Mouse (Mus musculus) layer of hippocampus, postnatal 25 days (tissue): Measurements from ENCODE around the gene Gm45808. TPM values are rescaled to one million over a fixed set of nuclear protein-coding genes. Genes with fewer than 3 reads are reported as not detected.
"Not testable (repeated sequence)": the region's sequence is repeated elsewhere in the genome, so short reads cannot be mapped to it uniquely, and the experiment has no call there.

Experiments used
- DNase-seq, 2 experiments: peaks; one replicate each; pipeline ENCODE4 v3.0.0; 2022; ENCODE audit warnings: mixed read lengths in 2 of 2, low spot score in 1 of 2; ENCODE audit errors: extremely low spot score in 1 of 2
- total RNA-seq, 2 experiments: library from RNA; stranded (reverse); gene quantifications; 2 replicates each; pipeline ENCODE4 v1.2.3; 2021

Gene Gm45808
- total RNA-seq, result 1 to 10 TPM in 1 of 2 experiments, under 1 TPM in 1; 0.63 to 1.1 TPM

DNA sequence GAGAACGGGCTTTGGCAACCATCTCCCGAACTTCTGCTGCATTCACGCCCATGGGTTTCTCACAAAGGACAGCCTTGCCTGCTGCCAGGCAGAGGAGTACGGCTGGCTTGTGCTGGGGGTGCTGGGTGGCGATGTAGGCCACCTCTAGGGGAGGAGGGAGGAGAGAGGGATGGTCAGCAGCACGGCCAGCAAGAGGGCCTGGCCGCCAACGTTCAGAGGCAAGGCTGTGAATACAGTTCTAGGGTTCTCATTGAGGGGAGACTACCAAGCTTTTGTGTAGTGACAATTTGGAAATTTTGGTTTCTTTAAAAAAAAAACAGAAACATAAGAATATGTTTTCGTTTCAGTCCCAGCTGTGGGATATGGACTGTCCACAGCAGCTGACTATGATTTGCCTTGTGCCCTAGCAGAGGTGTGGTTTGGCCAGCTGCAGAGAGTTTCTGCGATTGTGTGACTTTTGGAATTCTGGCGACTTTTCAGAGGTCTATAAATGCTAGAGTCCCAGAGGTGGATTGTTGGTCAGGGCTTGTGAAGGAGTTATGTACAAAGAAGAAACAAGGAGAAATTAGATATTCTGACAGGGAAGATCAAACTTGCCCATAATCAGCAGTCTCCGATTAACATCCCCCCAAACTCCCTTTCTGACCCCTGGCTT lies at the start of gene Gm45808:
Gm45808 (minus strand) TSS at position 51 of the 655 bp plus-strand sequence.
- DNase-seq, result no peak

DNA sequence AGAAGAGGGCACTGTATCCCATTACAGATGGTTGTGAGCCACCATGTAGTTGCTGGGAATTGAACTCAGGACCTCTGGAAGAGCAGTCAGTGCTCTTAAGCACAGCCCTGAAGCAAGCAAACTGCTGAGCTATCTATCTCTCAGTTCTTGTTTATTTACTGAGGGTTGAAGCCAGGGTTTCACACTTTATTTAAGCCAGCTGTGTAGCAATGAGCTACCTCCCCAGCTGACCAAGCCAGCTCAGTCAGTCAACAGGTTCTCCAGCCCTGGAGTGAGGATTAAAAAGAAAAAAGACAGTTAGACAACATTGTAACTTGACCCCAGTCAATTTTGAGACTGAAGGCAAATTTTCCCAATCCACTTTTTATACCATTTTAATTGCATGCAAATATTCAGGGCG lies 49.1 kb upstream of the Gm45808 start:
- no peak for DNase-seq

DNA sequence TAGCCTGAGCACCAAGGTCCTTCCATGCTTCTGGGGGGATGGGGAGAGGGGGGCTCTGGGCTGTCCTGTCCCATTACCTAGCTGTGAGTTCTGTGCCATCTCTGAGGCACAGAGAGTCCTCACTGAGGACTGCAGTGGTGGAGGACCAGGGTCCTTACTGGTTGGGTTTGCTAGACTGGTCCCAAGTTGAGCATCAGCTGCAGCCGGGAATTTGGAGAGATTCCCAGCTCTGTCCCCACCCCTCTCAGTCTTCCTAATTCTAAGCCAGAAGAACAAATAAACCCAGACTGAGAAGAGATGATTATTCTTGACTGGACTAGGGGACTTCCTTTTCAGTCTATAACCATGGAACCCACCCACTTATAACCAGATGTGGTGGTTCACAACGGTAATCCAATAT lies 44.0 kb upstream of the Gm45808 start:
- no peak for DNase-seq

DNA sequence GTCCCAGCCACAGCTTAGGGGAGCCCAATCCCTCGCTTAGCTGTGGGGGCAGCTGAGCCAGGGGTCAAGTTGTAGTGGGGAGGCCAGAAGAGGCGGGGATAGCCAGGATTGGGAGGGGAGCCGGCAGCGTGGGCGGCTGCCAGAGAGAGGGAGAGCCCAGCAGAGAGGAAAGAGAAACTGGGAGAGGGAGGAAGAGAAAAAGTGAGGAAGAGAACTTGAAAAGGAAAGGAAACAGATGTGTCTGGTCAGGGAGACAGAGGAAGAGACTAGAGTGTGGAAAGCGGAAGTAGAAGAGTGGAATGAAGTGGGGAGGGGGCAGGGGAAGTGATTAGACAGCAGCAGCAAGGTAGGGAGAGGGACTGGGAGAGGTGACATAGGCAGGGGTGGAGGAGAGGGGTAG lies 42.9 kb upstream of the Gm45808 start:
- no peak for DNase-seq

DNA sequence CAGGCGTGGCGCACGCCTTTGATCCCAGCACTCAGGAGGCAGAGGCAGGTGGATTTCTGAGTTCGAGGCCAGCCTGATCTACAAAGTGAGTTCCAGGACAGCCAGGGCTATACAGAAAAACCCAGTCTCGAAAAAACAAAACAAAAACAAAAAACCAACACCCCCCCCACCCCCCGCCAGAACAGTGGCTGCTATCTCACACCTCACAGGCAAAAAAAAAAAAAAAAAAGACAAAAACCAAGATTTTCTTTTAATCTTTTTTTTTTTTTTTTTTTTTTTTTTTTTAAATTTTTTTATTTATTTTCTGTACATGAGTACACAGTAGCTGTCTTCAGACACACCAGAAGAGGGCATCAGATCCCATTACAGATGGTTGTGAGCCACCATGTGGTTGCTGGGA lies 40.6 kb upstream of the Gm45808 start:
- not testable (repeated sequence) for DNase-seq

DNA sequence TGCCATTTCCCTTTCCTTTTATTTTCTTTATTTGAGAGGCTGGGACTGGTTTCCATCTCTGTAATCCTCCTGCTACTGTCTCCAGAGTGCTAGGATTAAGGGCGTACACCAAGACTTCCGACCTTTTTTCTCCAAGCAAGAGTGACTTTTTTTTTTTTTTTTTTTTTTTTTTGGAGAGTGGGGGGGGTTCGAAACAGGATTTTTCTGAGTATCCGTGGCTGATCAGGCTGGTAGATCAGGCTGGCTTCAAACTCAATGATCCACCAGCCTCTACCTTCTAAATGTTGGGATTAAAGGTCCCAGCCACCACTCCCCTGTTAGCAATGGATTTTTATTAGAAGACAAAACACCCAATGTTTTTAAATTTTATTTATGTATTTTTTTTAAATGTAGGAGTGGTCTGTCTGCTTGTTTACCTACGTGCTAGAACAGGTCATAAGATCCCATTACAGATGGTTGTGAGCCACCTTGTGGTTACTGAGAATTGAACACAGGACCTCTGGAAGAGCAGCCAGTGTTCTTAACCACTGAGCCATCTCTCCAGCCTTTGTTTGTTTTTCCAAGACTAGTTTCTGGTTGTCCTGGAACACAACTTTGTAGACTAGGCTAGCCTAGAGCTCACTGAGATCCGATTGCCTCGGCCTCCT lies 40.0 kb upstream of the Gm45808 start:
- no peak for DNase-seq

DNA sequence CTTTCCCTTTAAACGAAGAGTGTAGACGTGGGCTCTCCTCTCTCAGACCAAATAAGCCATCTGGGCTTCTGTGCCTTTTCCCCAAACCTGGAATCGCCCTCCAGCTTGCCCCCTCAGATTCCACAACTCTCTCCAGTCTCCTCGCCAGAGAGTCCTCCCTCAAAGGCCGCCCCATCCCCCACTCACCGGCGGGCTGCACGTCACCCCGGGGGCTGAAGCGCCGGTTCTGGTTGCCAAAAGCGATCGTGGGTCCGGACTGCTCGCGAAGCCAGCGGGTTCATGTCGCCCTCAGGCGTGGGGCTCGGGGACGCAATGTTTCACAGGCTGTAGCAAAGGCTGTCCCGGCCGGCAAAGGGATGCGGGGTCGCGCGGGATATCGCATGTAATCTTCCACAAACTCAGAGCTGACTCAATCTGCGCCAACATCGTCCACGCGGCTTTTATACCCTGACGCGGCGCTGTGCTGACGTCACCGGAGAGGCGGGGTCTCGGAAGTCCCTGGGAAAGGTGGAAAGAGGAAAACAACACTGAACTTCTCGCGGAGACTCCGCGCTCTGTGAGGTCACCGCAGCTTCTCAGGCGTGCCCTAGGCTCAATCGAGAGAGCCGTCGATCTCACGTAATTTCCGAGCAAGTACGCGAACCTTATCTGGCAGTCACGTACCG lies 39.3 kb upstream of the Gm45808 start, which contains the start of the genes Ppp1r15a and Plekha4:
Ppp1r15a (minus strand) TSS at position 460 of the 665 bp plus-strand sequence.
Plekha4 (plus strand) TSS at position 522 of the 665 bp plus-strand sequence.
- DNase-seq, result peak; percentile 97 to 98

DNA sequence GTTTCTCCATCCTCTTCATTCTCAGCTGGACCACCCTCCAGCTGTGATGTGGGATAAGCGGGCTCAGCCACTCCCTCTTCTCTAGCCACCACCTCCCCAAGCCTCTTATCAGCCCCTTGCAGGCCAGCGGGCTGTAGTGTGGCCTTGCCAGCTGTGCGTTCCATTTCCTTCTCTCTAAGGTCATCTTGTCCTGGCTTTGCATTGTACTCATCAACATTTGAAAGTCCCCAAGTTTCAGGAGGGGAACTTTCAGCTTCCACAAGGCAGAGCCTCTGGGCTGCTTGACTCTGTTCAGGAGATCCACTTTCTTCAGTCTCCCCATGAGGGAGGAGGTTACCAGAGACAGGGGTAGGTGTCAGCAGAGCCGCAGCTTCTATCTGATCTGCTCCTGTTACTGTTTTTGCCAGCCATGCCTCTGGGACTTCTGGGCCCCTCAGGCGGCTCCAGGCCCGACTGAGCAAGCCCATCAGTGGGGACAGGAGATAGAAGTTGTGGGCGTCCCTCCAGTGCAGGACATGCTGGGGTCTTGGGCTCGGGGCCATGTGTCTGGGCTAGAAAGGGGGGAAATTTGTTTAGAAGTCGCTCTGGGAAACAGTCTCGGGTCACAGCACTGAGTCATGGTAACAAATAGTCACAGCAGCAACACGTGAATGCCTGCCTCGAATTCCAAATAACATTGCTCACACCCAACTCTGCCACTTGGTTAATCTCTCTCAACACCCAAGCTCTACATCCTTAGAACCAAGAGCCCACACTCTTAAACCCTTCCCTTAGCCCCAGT lies 38.4 kb upstream of the Gm45808 start:
- no peak for DNase-seq

DNA sequence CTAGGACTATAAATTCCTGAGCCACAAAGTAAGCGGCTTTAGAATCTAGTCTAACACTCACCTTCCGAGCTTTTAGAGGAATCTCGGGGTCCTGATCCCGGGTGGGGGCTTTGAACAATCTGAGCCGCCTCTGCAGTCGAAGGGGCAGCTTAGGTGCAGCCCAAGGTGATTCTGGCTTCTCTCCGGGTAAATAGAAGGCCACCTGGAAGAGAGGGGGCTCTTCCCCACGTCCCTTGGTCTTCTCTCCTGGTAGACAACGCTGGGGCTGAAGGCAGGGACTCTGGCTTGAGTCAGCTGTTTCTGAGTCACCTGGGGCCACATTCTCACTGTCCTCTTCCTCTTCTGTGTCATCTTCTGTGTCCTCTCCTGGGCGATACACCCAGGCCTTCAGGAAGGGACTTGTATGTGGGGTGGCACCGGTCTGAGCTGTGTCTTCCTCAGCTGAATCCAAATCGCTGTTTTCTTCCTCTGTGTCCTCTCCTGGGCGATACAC lies 37.1 kb upstream of the Gm45808 start:
- no peak for DNase-seq

DNA sequence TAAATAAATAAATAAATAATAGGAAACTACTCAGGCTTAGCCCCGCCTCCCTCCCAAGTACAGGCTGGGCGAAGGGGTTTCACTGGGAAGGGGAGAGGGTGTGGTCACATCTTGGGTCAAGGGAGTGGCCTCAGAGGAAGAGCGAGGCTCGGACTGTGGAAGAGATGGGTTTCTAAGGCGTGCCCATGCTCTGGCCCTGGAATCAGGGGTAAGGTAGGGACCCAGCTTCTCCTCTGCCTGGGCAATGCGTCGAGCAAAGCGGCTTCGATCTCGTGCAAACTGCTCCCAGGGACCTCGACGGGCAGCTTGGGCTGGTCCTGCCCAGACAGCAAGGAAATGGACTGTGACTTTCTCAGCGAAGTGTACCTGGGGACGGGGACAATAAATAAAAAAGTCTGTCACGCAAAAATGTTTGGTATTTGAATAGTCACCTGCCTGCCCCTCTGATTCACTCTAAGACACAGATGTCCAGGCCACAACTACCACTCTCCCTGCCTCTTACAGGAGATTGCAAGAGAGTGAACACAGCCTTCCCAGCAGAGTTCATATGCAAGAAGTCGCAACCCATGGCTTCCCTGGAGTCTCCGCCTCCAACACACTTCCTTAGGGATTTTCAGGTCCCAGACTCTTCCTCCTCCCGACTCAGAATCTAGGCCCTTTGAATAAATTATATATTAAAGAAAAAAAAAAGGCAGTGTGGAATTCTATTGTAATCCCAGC lies 36.5 kb upstream of the Gm45808 start:
- no peak for DNase-seq

DNA sequence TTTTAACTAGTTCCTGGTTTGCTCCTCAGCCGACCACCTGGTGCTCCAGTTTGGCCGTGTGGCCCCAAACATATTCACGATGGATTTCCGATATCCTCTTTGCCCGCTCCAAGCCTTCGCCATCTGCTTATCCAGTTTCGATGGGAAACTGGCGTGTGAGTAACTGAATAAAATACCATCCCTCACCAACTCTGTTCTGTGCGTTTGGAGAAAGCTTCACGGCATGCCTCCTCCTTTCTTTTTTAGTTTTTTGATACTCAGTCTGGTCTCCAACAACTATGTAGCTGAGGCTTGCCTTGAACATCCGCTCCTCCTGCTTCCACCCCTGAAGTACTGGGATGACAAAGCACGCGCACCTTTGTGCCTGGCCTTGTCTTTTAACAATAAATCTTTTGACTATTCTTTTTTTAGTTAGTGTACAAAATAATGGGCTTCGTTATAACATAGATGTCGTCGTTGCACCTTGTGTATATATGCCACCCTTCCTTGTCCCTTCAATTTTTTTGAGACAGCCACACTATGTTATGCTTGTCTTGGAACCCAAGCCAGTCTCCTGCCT lies 35.7 kb upstream of the Gm45808 start:
- no peak for DNase-seq

DNA sequence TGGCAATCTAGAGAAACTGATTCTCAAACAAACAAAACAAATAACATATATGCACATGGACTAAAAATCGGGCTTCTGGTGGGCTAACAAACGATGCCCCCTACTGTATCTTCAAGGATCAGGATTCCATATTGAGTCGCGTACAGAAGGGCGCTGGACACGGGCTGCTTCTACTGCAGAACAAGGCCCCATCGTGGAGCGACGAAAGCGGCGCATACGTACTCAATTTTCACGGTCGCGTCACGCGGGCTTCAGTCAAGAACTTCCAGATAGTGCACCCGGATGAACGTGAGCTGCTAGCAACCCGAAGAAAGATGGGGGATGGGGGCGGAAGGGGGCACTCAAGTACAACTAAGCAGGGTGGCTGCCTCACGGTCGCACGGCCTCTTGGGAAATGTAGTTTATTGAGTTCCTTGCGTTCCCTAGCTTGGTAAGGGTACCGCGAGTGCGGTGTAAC lies 35.1 kb upstream of the Gm45808 start:
- DNase-seq, result peak; percentile 73 to 78

DNA sequence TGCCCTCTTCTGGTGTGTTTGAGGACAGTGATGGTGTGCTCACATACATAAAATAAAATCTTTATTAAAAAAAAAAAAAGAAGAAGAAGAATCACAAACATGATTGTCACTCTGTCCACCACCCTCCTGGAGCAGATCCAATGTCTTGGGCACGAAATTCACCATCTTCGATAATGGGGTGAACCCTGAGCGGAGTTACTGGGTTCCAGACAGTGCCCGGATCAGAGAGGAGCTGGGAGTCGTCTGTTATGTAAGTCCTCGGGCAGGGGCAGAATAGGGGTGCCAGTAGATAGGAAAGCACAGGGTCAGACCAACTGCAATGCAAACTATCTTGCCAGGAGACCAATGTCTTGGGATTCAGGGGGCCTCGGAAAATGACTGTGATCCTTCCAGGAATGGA lies 34.0 kb upstream of the Gm45808 start:
- DNase-seq, result no peak

DNA sequence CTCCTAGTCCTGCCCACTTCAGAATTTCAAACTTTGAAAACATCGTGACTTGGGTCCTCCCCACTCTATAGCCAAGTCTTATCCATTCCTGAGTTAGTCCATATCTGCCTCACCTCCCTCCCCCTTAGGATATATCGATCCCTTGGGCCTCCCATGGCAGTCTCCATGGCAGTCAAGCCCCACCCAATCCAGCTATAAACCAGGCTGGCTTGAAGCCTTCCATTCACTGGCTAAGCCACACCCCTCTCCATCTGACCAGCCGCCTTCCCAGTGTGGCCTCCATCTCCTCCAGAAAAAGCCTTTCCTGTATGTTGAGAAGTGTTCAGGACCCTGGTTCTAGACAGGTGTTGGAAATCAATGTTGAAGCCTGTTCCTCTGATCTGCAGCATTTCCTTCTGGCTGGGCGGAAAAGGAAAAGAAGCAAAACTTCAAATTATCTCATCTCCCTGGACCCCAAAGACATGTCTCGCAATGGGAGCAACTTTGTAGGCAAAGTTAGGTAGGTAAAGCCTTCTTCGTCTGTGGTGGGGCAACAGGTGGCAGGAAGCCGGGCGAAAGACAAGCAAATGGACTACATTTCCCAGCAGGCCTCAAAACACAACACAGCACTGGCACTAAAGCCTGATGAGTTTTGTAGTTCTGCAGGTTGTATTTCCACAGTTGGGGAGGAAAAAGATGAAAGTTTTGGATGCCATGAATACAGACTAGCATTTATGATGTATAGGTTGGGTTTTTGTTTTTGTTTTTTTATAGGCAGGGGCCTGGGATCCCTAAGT lies 32.9 kb upstream of the Gm45808 start:
- no peak for DNase-seq

DNA sequence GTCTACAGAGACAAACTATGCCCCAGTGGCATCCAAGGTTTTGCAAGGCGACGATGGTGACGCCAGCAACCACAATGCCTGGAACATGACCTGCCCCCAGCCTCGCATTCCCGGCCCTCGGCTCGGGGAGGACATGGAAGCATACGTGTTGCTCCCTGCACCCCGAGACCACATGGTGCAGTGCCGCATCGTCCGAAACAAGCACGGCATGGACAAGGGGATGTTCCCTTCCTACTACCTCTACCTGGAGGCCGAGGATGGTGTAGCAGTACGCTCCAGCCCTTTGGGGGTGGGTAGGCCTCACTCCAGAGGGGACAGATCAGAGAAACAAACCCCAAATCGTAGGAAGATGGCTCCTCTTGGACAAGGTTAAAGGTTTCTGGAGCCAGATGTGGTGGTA lies 32.0 kb upstream of the Gm45808 start:
- DNase-seq, result no peak

DNA sequence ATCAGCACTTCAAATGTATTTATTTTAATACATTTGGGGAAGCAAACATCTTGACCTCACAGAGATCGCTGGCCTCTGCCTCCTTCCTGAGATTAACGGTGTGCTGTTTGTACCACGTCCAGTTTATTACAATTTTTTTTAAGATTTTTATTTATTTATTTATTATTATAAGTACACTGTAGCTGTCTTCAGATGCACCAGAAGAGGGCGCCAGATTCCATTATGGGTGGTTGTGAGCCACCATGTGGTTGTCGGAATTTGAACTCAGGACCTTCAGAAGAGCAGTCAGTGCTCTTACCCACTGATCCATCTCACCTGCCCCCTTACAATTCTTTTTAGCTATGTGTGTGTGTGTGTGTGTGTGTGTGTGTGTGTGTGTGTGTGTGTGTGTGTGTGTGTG lies 30.2 kb upstream of the Gm45808 start:
- DNase-seq, result not testable (repeated sequence)

DNA sequence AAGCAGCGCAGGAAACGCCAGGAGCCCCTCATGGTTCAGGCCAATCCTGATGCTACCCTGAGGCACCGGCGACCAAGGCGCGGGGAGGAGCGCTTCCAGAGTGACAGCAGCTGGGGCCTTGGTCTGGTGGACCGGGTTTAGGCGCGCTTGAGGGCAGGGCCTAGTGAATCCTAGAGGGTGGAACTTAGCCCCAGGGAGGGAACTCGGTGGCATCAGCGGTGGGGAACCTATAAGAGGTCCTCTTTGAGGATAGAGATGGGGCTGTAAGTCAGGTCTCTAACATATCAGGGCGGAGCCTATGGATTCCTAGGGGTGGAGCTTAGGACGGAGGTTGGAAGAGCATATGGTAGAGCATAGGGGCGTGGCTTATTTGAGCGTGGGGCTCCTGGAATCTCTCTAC lies 28.8 kb upstream of the Gm45808 start:
- no peak for DNase-seq

DNA sequence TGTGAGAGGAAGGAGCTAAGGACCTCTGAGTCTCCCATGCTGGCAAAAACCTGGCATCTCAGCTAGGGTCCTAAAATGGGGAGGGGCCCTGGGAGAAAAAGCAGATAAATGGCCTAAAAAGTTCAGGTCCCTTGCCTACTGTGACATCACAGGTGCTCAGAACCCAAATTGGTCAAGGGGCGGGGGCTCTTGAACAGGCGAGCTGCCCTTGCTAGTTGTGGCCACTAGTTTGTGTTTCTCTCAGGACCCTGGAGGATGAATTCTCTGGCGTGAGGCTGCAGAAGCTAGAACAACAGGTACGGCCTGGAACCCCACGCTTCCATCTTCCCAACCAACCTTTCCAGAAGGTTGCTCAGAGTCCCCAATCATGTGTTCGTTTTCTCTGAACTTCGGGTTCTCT lies 27.8 kb upstream of the Gm45808 start:
- no peak for DNase-seq
